Mouse (Mus musculus) activated CD4-positive, CD25-positive, alpha-beta regulatory T cell (primary cell): ENCODE results near the gene Epas1. TPM values are rescaled to one million over a fixed set of nuclear protein-coding genes. Genes with fewer than 3 reads are reported as not detected.

Source experiments
- polyA plus RNA-seq, 2 experiments: library from polyadenylated mRNA; unstranded; fragments of 100-300 nt; shearing (Covaris generic); gene quantifications; one replicate each; pipeline ENCODE4 v1.2.1; 2017

The Epas1 gene
- 10 to 100 TPM in 1 of 2 experiments, 1 to 10 TPM in 1; 1.5 to 11.5 TPM for polyA plus RNA-seq

DNA sequence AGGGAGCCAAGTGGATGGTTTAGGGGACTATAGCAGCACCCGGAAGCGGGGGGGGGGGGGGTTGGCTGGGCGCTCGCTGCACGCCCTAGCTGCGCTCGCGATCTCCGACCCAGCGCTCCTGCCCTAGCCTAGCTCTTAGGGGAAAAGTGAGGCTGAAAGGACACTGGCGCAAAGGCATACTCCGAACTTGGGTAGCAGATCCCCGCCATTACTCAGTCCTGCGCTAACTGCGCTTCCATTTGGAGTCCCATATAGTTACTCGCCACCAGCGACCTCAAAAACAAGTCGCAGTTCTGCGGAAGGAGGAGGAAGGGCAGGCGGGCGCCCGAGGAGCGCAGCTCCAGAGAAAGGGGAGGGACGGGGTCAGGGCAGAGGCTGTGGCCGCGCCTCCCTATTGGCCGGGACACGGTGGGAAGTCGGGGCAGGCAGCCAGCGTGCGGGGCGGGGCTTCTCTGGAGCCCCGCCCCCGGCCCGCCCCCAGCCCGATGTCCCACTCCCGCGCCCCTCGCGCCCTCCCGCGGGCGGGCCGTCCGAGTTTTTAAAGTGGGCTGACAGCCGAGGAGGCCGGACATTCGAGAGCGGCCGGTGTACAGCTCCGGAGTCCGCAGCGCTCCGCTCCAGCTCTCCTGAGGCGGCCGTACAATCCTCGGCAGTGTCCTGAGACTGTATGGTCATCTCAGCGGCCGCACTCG lies at the start of gene Epas1:
TSS of gene Epas1 (plus strand) at position 571 of the 692 bp plus-strand sequence.

Other genes starting within 250 kb of the Epas1 start
- under 1 TPM; 0.16 to 0.87 TPM for gene Gm10309, start 248.5 kb upstream of the Epas1 start, polyA plus RNA-seq
- gene Tmem247, start 163.6 kb downstream of the Epas1 start, polyA plus RNA-seq = under 1 TPM in 1 of 2 experiments, not detected in 1; 0.79 TPM
- gene Atp6v1e2, start 194.2 kb downstream of the Epas1 start, polyA plus RNA-seq = not detected
- gene Rhoq, start 209.4 kb downstream of the Epas1 start, polyA plus RNA-seq = 1 to 10 TPM; 2.2 to 5.1 TPM